Mouse (Mus musculus) embryo, embryonic 9.5 days (tissue): Measurements from ENCODE around the gene Gdi1.

Experiments
- DNase-seq: peaks from one replicate; pipeline ENCODE4 v3.0.0-alpha.2; 2017; ENCODE audit errors: extremely low spot score

The Gdi1 gene

DNA sequence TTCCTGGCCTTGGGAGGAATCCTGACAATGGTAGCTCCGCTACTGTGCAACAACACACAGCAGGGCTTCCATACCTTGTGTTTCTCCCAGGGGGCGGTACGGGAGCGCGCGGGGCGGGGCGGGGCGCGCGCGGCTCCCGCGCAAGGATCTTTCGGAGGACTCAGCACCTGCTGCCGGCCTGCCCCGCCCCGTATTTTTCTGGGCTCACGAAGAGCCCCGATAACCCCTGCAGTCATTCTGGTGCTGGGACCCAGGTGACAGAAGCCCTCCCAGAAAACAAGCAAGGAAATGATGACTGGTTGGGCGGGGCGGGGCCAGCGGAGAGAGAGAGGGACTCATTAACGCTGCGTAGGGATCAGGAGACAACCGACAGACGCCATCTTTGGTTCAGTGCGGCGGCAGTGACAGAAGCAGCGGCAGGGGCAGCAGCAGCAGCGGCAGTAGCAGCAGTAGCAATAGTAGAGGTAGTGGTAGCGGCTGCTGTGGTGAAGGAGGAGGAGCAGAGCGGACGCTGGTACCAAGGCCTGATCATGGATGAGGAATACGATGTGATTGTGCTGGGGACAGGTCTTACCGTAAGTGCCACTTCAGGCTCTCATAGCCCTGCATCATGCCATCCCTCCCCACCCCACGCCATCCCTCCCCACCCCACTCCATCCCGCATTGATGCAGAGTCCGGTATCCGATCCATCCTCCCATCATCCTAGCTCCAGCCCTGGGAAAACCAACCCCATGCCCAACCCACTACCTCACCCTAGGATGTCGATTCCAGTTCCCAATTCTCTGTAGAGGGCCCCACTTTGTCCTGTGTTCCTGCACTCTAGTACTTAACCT is at the start of gene Gdi1:
Gdi1 (plus strand) TSS at position 132 of the 834 bp plus-strand sequence.
- peak; percentile 83 for DNase-seq

- no peak for DNase-seq
These were observed 47.1 kb upstream of the Gdi1 start for GRCm38 (mm10) chrX:74257746-74258145.

GRCm38 (mm10) chrX:74269736-74270061 is 35.1 kb upstream of the Gdi1 start:
- no peak for DNase-seq

DNA sequence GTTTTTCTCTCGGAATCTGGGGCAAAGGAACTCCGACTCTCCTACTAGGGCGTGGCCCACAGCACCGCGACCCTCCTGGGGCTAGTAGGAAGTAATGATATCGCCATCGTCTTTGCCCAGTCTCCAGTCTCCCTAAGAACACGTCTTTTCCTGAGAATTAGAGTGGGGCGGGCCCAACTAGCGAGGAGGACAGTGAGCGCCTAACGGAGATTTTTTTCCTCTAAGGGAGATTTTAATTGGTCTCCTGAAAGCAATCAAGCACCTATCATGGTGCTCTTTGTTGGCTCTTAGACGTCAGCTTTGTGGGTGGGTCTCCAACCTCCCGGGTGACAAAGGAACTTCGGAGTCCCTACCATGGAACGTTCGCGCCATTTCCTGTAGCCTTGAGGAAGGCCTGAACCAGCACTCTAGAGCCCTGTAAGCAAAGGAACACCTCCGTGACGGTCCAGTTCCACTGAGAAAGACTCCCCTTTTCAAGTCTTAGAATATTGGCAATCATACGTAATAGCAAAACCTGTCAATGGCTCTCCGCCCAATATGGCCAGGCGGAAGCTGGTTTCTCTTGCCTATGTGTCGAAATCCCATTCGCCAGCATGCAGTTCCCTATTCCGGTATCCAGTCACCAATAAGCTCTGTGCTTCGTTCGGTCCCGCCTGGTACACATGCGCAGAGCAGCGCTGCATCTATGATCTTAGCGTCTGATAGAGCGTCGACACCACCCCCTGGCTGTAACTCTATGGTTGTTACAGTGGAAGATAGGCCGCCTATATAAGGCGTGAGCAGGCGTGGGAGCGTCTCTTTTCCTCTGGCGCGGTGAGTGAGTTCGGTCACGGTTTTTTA is 34.5 kb upstream of the Gdi1 start, which contains the start of gene Rpl10:
Rpl10 (plus strand) TSS at position 751 of the 840 bp plus-strand sequence.
- DNase-seq: peak; percentile 88

DNA sequence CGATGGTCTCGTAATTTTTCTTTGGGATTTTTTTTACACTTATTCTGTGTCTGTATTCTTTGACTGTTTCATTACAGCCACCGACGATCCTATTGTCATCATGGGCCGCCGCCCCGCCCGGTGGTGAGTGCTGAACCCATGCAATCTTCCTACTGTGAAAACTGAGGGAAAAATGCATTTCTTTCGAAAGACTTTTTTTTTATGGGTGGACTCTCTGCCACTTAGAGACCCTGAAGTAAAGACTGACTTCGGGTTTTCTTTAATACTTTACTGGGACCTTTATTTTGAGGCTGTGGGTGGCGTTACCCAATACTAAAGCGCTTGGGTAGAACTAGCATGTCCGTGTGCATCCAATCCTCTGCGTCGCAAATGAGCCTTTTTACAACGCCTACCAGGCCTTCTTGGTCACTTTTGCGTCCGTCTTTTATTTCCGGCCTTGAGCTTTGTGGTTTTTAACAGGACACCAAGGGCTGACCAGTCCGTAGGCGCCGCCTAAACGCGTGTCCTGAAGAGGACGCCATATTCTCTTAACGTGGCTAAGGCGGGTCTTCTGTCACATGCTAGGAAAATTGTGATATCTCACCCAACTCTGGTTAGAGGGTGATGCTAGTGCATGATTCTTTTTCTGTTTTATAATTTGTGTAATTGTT is 33.8 kb upstream of the Gdi1 start:
- DNase-seq: peak; percentile 40

- DNase-seq: peak; percentile 40
These were observed 31.1 kb upstream of the Gdi1 start for GRCm38 (mm10) chrX:74273422-74274322.

DNA sequence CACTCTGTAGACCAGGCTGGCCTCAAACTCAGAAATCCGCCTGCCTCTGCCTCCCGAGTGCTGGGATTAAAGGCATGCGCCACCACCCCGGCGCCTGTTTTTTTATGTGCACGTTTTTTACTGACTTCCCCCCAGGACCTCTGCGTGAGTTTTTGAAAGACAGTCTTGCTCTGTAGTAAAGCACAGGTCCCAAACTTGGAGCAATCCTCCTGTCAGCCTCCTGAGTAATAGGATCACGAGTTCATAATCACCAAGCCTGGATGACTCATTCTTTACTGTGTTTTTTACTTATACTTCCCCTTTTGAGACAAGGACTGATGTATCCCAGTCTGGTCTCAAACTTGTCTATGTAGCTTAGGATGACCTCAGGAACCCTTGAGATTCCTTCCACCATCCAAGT is 26.9 kb upstream of the Gdi1 start:
- no peak for DNase-seq

DNA sequence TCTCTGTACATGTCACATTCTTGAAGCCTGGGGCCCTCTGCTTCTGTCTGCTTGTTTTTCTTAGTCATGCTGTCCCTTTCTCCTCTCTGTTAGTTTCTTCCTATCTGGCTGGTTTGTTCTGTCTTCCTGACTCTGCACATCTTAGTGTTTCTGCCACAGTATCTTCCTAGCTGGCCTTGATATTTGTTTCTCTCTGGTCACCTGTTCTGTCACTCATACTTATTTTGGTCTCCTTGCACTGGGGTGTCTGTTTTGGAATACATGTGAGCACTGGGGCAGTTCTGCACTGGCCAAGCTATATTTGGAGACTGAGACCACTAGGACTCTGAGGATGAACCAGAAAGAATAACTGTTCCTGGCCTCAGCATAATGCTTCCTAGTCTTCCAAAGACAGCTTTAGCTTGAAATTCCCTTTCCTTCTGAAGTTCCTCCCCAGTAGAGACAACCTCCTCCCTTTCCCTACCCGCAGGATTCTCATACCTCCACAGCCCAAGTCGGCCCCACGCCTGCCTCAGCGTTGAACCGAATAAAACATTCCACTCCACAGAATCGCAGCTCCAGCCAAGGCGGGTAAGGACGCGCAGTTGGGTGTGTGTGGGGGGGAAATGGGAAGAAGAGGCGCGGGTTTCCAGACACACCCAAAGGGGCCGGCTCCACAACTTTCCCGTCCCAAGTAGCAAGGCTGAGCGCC is 23.6 kb upstream of the Gdi1 start:
- no peak for DNase-seq

DNA sequence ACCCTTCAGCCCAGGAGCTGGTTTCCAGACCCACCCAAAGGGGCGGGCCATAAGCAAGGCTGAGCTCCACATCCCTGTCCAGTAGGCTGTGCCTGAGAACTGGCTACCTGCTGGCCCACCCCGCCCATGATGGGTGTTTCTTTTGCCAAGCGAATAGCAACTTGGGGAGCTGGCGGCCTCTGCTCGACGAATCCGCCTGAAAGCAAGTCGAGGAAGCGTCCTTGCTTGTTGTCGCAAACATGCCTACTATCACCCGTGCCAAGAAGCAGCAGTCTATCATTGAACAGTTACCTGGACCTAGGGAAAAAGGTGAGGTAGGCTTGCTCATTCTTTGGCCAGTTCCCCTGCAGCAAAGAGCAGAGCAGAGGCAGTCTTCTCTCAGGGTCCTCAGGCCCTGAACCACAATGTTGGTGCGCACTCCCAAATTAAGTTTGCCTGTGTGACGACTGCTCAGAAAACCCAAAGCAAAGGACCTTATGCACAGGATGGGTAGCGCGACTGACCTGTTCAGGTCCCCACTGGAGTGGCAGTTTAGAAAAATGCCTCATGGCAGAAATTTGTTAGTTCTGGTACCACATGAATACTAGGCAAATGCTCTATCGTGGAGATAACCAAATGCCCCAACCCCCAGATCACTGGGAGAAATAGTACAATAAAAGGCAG is 22.9 kb upstream of the Gdi1 start, which contains the start of the genes Taz and Dnase1l1:
Taz (plus strand) TSS at position 181 of the 663 bp plus-strand sequence.
Dnase1l1 (minus strand) TSS at position 606 of the 663 bp plus-strand sequence.
- peak; percentile 57 for DNase-seq

DNA sequence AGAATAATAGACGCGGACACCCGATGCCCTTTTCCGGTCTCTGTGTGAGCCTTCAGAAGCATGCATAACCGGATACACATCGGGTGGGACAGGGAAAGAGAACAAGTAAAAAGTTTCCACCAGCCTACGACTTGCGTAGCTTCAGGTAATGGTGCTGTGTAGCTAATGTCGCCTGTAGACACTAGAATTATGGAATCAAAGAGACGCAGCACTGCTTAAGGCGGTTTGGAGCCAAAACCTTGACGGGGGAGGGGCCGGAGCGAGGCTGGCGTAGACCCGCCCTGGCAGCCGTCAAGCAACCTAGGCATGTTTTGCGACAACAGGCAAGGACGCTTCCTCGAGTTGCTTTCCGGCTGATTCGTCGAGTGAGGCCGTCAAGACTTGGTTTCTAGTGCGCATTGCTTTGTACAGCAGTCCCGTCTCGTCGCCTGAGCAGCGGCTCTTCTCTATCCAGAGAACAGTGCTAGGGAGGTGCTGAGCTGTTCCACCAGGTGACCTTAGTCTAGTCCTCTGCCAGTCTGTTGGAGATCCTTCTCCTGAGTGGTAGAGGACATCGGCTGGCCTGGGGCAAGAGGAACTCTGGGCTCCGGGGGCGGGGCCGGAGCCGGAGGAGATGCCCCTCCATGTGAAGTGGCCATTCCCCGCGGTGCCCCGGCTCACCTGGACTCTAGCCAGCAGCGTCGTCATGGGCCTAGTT is 22.3 kb upstream of the Gdi1 start:
- peak; percentile 73 for DNase-seq

DNA sequence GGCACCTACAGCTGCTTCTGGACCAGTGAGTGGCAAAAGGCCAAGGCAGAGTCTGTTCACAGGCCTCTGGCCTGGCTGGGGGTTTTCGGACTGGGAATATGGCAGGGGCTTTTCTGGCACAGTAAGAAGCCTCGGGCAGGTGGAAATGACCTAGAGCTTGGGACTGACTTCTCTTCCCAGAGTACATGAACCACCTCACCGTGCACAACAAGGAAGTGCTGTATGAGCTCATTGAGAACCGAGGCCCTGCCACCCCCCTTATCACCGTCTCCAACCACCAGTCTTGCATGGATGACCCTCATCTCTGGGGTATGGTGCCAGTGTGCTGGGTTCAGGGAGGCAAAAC is 21.7 kb upstream of the Gdi1 start:
- DNase-seq: no peak

DNA sequence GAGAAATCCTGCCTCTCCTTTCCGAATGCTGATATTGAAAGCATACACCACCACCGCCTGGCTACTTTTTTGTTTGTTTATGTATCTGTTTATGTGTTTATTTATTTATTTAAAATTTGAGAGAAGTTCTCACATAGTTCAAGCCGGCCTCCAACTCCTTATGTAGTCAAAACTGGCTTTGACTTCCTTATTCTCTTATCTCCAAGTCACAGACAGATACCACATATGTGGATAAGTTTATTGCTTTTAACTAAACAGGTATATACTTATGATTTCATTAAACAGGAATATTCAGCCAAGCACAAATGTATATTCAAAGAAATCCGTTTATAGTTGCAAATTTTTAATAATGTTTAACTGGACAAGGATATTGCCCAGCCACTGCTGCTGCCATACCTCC is 11.4 kb upstream of the Gdi1 start:
- DNase-seq: no peak

GRCm38 (mm10) chrX:74296538-74297448 is 8.0 kb upstream of the Gdi1 start, which contains the start of gene Atp6ap1:
TSS of gene Atp6ap1 (plus strand) at chrX:74297097.
- peak; percentile 91 for DNase-seq

- no peak for DNase-seq
These were observed 6.5 kb upstream of the Gdi1 start for GRCm38 (mm10) chrX:74298348-74298747.

DNA sequence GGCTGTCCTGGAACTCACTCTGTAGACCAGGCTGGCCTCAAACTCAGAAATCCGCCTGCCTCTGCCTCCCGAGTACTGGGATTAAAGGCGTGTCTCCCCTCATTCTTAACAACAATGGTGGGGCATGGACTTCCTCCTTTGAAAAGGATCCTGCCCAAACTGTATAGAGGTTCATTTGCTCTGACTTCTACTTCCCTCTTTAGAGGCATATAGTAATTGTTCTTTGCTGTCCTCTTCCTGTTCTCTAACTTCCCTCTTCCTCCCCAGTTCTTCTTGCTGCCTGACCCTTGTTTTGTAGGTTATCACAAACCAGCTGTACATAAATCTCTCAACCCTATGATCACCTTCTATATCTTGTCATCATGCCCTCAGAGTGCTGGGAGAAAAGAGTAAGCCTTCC is 5.1 kb upstream of the Gdi1 start:
- DNase-seq: no peak

GRCm38 (mm10) chrX:74312540-74313464 is 8.0 kb downstream of the Gdi1 start, which contains the start of gene Fam50a:
TSS of gene Fam50a (plus strand) at chrX:74313033.
- DNase-seq: peak; percentile 76

GRCm38 (mm10) chrX:74328725-74329161 is 23.9 kb downstream of the Gdi1 start, which contains the start of gene Plxna3:
TSS of gene Plxna3 (plus strand) at chrX:74329066.
- DNase-seq: peak; percentile 74
